Mouse (Mus musculus): ENCODE data around the gene Nol3.

The Nol3 gene

DNA sequence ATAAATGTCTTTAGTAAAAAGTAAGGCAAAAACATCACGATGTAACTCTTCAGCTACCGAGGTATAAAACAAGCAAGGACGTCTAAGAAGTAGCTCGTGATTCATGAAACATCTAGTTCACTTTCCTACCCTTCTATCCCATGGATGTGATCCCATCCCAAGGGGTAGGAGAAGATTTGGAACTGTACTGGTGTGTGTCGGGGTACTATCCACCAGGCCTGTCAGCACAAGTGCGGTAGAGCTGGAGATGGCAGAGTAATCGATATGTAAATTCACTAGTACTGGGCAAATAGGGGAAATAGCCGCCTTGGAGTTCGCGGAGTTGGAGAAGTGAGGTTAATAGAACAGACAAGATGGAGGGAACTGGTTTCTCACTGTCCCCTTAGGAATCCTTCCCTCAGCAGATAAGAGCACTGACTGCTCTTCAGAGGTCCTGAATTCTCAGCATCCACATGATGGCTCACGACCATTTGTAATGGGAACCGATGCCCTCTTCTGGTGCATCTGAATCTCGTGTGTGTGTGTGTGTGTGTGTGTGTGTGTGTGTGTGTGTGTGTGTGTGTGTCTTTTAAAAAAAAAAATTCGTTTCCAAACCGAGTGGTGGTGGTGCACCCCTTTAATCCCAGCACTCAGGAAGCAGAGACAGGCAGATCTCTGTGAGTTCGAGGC, 12.6 kb upstream of the Nol3 start:
- peak; percentile 25 for DNase-seq (ENCODE audit: low read depth)

DNA sequence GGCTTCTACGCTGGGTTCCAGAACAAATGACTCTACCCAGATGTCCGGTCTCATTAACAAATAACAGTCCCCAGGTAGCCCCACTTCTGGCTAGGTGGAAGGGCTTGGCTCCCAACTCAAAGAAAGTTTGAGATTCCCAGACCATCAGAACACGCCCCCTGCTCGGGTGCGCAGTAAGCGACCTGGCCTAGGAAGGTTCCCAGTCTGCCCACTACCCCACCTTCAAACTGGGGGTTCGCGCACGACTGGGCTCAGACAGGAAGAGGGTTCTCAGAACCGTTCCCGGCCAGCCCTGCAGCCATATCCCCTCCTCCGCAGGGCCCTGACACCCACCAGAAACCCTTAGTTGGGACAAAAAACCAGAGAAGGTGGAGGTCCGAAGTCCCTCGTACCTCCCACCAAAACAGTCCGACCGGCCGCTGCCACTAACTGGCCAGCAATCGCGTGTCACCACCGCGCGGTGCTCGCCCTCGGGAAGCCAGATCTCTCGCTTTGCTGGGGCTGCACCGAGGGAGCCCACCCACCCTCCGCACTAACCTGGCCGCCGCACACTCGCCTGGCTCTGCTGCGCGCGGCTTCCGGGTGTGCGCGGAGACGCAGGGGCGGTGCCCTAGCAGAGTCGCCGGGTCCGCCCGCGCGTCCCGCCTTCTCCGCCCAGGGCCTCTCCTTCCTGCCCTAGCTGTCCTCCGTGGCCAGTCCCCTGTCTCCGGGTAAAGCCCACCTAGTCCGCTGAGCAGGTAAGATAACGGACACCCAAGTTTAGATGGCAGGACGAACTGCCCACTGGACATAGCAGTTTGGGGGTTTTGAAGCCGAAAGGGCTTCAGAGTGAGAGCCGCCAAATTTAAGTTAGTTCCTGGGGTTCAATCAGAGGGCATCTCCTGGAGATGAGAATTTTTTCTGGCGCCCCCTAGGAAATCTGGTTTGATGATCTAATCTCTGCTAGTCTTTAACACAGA, 11.6 kb upstream of the Nol3 start, which contains the start of the genes Tradd and Fbxl8:
Gene Tradd (minus strand): TSS at position 586 of the 959 bp plus-strand sequence.
Gene Fbxl8 (plus strand): TSS at position 625 of the 959 bp plus-strand sequence.
- DNase-seq (ENCODE audit: low read depth): peak; percentile 87

DNA sequence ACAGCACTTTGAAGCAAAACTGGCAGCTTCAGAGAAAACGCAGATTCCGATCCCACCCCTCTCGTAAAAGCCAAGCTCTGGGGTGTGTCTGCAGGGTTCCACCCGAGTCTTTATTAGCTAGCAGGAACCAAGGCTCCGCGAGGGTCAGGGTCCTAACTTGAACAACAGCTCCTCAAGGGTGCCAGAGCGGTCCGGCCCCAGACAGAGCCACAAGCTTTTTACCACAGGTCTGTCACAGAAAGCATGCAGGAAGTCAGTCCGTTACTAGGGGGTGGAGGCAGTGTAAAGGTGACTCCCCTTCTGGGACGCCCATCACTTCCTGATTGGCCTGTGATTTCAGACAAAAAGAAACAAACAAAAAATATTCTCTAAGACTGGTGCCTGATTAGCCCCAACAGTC, 10.8 kb upstream of the Nol3 start:
- peak; percentile 88 for DNase-seq (ENCODE audit: low read depth)

DNA sequence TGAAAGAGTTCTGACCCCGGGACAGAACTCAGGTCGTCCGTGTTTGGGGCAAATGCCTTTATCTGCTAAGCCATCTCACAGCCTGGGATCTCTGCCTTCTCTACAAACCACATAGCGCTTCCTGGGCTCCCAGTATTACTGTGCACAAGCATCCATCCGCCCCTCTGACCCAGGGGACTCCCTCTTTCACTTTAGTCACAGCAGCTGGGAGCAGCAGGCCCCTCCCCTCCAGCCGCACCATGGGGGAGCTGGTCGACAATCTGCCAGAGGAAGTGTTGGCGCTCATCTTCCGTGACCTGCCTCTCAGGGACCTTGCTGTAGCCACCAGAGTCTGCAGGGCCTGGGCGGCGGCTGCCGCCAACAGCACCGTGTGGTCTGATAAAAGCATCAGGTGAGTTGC, 9.2 kb upstream of the Nol3 start:
- peak; percentile 84 for DNase-seq (ENCODE audit: low read depth)

DNA sequence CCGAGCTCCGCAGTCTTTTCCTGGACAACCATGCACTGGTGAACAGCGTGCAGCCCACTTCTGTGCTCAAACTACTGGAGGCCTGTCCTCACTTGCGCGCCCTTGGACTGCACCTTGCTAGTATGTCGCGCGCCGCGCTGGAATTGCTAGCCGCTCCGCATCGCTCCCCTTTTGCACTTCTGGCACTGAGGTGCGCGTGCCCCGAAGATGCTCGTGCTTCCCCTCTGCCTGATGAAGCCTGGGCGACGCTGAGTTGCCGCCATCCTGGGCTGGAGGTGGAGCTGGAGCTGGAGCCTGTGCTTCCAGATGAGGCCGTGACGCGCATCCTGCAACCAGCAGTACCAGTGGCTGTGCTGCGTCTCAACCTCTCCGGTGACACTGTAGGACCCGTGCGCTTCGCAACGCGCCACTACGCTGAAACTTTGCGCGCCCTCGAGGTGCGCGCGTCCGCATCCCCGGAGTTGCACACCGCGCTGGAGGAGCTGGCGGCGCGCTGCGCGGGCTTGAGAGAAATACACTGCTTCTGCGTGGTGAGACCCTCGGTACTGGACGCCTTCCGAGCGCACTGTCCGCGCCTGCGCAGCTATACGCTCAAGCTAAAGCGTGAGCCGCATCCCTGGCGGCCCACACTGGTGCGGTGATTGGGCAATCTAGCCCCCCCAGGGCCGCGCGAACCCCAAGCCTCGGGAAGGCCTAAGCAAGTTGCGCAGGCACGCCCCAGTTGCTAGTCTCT, 7.4 kb upstream of the Nol3 start:
- no peak for DNase-seq (ENCODE audit: low read depth)

DNA sequence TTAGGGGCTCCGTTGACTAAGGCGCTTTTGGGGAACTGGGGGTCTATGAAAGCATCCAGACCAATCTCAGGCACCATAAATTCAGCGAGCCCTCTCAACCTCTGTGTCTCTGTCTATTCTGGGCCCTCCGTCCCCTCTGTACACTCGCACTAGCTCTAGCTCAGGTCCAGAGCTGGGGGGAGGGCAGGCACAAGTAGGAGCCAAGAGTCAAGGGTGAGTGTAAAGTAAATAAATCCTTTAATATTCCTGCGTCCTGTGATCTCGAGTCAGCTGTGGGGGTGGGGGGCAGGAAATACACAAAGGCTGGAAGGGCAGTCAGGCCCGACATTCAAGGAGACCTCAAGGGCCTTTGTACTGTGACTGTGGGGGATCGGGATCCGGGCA, 6.9 kb upstream of the Nol3 start:
- DNase-seq (ENCODE audit: low read depth): no peak

DNA sequence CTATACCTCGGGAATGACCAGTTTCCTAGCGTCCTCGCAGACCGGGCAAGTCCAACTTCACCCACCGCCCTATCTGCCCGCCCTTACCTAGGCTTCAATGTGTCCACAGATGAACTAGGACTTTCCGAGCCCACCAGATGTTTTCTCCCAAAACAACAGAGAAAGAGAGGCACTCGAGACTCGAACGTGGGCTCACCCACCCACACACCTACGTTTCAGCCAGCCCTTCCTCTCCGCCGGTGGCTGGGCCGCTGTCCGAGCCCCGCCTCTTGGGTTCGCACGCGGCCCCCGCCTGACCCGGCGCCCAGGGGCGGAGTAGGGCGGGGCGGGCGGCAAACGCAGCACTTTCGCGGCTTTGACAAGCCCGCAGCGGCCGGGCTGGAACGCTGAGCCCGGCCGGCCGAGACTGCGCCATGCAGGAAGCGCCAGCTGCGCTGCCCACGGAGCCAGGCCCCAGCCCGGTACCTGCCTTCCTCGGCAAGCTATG, 6.4 kb upstream of the Nol3 start, which contains the start of gene Hsf4:
Gene Hsf4 (plus strand): TSS at position 341 of the 487 bp plus-strand sequence.
- peak; percentile 59 for DNase-seq (ENCODE audit: low read depth)

DNA sequence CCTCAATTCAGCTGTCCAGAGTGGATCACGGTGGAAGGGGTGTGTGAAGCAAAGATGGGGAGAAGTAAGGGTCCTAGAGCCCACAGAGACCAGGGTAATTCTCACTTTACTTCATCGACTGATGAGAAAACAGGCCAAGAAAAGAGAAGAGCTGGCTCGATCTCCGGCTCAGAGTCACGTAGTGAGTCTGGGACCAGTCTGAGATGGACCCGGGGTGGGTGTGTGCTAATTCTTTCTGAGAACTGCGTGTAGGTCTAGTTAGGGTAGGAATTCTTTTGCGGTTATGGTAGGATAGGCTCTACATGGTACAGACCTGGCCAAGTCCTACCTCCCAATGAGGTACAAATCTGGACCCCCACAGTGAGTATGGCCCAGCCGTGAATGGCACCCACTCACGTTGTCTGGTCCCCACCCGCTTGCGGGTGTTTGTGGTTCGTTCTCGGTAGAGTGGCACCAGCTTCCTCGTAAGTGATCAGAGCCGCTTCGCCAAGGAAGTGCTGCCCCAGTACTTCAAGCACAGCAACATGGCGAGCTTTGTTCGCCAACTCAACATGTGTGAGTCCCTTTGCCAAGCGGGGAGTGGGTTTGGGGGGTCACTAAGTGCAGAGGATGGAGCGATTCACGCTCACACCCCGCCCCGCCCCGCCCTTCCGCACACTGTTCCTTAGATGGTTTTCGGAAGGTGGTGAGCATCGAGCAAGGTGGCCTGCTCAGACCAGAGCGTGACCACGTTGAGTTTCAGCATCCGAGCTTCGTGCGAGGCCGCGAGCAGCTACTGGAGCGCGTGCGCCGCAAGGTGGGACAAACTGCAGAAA, 5.6 kb upstream of the Nol3 start:
- DNase-seq (ENCODE audit: low read depth): peak; percentile 47

DNA sequence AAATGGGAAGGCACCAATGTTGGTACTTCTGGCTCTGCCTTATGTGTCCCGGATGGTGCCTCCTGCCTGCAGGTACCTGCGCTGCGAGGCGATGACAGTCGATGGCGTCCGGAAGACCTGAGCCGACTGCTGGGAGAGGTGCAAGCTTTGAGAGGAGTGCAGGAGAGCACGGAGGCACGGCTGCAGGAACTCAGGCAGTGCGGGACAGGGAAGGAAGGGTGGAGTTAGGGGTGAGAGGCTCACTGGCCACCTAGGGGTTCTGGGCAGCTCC, 5.1 kb upstream of the Nol3 start:
- no peak for DNase-seq (ENCODE audit: low read depth)

DNA sequence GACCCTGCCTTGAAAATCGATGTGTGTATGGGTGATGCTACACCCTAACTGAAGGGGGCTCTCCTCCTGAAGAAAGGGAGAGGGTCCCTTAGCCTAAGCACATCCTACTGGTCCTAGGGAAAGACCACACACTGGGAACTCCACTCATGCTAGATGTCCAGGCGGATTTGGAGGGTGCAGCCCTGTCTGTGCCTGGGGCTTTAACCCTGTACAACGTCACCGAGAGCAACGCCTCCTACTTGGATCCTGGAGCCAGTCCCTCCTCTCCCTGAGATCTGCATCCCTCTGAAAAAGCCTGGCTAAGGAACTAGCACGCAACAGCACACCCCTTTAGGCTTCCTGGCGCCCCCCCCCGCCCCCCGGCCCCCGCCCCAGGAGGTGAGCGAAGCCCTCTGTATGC, 553 bp upstream of the Nol3 start:
- no peak for DNase-seq (ENCODE audit: low read depth)

DNA sequence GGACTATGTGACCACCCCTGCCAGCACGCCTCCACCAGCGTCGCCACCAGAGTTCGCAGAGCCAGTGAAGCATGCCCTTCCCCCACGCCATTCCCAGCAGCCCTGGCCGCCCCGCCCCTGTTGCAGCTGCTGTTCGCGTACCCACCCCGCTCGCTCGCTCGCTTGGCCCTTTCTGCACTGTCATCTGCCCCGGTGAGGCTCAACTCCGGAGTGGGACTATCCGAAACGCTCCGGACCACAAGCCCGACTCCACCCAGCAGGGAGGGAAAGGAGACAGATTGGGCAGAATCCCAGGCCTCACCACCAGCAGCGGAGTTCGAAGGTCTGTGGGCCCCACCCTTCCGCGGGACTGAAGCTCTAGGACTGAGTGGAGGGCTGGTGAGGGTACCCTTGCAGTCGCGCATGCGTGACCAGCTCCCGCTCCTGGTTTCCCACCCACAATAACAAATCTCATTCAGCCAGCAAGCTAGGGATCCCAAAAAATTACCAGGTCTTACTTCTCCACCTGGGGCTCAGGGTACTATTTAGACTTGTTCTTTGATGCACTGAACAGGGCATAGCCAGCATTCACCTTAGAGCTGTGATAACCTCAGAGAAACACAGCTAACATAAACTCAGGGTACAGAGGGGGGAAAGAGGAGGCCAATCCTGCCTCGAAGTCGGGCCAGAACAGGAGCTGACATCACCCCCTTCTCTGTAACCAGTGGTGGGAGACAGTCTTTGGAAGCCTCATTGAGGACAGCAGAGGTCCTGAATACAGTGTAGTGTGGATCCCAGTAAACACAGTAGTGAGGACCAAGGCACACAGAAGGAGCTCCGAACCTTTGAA, 566 bp downstream of the Nol3 start:
- peak; percentile 35 for DNase-seq (ENCODE audit: low read depth)

DNA sequence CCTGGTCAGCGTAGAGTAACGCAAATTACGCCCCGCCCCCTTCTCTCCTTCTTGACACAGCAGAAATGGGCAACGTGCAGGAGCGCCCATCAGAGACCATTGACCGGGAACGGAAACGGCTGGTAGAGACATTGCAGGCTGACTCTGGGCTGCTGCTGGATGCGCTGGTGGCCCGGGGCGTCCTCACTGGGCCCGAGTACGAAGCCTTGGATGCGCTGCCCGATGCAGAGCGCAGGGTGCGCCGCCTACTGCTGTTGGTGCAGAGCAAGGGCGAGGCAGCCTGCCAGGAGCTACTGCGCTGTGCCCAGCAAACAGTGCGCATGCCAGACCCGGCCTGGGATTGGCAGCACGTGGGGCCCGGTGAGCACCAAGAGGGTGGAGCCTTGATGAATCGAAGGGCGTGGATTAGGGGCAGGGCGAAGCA, 3.0 kb downstream of the Nol3 start:
- DNase-seq (ENCODE audit: low read depth): peak; percentile 73

DNA sequence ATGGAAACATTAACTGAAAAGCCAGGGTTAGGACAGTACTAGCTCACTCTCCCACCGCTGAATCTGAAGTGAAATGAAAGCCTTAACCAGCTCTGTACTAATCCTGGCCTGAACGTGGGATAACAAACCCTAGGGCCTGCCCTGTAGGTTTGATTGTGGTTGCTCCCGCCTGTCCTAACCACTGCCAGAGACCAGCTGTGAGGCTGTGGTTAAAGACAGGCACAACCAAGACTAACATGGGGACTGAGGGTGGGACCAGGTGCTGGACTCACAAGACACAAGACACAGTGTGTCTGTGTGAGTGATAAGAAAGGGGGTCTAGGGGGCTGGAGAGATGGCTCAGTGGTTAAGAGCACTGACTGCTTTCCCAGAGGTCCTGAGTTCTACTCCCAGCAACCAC, 4.6 kb downstream of the Nol3 start:
- DNase-seq (ENCODE audit: low read depth): no peak

DNA sequence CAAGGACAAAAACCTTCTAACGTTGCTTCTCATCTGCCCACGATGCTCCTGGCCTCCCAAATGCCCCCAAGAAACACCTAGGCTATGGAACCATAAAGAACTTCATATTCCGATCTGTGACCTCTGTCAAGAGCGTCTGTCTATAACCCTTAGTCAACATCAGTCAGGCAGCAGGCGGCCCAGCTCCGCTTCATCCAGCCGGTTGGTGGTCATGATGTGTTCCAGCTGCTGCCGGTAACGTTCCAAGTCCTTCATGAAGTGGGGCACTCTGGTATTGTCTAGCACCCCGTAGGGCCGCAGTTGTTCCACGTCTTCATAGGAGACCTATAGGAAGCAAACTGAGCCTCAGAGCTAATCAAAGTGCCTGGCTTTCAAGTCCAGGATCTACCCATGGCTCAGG, 5.9 kb downstream of the Nol3 start:
- no peak for DNase-seq (ENCODE audit: low read depth)

DNA sequence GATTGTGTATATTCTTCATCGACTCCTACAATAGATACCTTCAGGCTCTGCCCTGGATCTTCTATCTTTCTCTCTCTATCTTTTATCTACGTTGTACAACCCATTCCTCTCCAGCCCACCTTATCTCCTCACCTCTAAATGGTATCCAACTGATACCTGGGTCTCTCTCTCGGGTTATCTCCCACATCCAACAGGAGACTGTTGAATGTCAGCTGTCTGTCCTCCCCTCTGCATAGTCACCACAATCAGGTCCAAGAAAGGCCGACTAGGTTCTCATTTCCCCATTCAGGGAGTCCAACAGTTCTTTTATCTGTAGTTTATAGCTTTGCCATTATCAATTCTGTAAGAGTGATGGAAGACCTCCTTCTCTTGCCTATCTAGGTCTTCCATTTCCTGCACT, 6.3 kb downstream of the Nol3 start:
- DNase-seq (ENCODE audit: low read depth): no peak

DNA sequence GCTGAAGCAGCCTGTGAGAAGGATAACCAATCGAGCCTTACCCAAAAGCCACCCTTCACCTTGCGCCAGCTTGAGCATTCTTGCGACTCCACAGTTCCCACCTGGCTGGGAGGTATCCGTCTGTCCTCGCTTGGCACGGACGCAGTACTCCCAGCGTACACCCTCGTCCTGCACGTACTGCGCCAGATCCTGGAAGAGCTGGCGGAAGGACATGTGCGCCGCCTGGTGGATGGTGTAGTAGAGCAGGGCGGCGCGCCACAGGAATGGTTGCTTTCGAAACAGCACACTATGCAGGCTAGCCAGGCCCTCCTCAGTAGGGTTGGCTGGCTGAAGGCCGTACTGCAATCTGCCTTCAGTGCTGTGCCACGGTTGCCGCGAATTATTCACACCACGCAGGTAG, 7.1 kb downstream of the Nol3 start:
- DNase-seq (ENCODE audit: low read depth): peak; percentile 70

DNA sequence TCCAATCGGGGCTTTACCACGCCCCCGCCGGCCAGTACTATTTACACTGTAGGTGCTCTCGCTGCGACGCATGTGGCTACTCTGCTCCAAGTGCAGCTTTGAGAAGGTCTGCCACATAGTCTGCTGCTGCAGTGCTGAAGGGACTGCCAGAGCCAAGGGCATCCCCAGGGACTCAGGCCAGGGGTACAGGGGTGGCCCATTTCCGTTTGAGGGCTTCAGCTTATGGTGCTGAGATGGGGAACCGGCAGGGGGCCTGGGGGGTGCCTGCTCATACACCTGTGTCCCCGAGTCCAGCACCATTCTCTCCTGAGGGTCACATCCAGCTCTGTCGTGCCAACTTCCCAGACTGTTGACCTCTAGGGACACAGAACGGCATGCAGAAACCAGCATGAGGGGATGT, 9.6 kb downstream of the Nol3 start:
- DNase-seq (ENCODE audit: low read depth): no peak

DNA sequence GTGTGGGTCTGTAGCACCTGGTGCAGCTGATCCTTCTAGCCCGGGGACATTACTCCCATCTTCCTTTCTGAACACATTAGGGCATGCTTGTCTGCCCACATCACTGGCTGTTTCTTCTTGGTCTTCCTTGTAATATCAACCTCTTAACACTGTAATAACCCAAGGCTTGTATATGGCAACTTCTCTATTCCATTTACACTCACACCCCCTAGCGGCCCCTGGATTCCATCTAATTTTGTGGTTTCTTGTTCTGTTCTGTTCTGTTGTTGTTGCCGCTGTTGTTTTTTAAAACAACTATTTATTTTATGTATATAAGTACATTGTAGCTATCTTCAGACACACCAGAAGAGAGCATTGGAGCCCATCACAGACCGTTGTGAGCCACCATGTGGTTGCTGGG, 11.0 kb downstream of the Nol3 start:
- peak; percentile 29 for DNase-seq (ENCODE audit: low read depth)

DNA sequence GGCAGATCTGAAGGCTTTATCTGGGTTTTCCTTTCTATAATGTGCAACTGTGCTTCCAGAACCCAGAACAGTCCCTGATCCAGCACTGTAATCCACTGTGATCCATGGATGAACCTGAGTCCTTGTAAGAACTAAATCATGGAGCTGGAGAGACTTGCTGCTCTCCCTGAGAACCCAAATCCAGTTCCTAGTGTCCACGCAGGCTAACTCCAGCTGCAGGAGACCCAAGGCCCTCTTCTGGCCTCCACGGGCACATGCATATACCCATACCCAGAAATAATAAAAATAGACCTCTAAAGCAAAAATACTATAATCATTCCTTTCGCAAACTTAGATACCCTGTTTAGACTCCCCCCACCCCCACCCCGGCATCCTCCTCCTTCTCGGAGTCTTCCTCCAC, 12.3 kb downstream of the Nol3 start:
- DNase-seq (ENCODE audit: low read depth): no peak

DNA sequence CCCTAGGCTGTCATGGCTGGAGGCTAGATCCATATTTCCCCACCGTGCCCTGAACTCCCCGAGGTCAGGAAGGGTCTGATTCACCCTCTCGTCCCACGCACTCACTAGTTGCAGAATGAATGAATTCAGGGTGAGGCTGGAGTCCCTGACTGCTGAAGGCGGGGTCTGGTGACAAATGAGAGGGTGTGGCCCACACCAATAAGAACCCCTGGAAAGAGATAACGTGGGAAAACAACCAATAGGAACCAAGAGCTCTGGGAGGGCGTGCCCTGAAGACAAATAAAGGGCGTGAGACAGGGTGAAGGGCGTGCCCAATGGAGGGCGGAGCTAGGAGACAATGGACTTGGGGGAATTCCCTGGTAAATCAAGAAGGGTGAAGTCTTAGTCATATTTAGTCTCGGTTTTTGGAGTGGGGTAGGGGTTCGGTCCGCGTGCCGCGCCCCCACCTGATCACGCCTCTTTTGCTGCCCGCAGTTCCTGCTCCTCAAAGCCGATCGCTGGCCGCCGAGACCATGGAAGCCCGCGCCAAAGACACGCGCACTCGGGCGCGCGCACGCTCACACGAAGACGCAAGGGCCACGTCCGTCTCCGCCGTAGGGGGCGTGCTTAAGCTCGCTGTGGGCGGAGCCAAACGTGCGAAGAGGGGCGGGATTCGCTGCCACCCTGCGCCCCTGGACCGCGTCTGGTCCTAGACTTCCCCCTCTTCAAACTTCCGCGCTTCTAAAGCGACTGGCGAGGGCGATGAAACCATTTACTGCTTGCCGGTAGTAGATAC, 13.2 kb downstream of the Nol3 start:
- DNase-seq (ENCODE audit: low read depth): peak; percentile 98
